Mouse (Mus musculus) midbrain, embryonic 10.5 days (tissue): Measurements from ENCODE around the gene Mus81. TPM values are rescaled to one million over a fixed set of nuclear protein-coding genes. Genes with fewer than 3 reads are reported as not detected.
"Not testable (repeated sequence)": the region's sequence is repeated elsewhere in the genome, so short reads cannot be mapped to it uniquely, and the experiment has no call there.

ENCODE experiments used
- DNase-seq: peaks from one replicate; pipeline ENCODE4 v3.0.0-alpha.2; 2017; ENCODE audit warnings: low spot score
- H3K27ac ChIP-seq: fragments of 300-500 bp; sonication (generic); replicated peaks from 2 replicates; pipeline ENCODE4 v1.5.1; 2016; ENCODE audit warnings: mild to moderate bottlenecking
- H3K27me3 ChIP-seq: fragments of 300-500 bp; sonication (generic); 2 replicates; pipeline ENCODE4 v1.6.1; 2016; ENCODE audit warnings: low read depth, mild to moderate bottlenecking; ENCODE audit not compliant: poor library complexity, severe bottlenecking
- H3K36me3 ChIP-seq: fragments of 300-500 bp; sonication (generic); 2 replicates; pipeline ENCODE4 v1.6.1; 2016; ENCODE audit warnings: mild to moderate bottlenecking, moderate library complexity
- H3K4me1 ChIP-seq: fragments of 300-500 bp; sonication (generic); 2 replicates; pipeline ENCODE4 v1.6.1; 2016
- H3K4me3 ChIP-seq: fragments of 300-500 bp; sonication (generic); 2 replicates; pipeline ENCODE4 v1.5.1; 2016; ENCODE audit warnings: mild to moderate bottlenecking, moderate library complexity
- H3K9me3 ChIP-seq: fragments of 300-500 bp; sonication (generic); replicated peaks from 2 replicates; pipeline ENCODE4 v1.6.1; 2016; ENCODE audit warnings: mild to moderate bottlenecking
- WGBS: fragments of 180-500 bp; shearing (Covaris S2); methylation state at CpG from one replicate; pipeline ENCODE4 v1.1.7; 2016; 5-methylcytosine and 5-hydroxymethylcytosine counted together
- polyA plus RNA-seq: library from polyadenylated mRNA; unstranded; fragments of >200 nt; fragmentation: Nextera tagmentation; extraction: Ambion mirVana; gene quantifications from 2 replicates; pipeline ENCODE4 v1.2.1, GENCODE M21; 2016

Gene Mus81
- polyA plus RNA-seq, 1 experiment from 2014 or later = 41.3 TPM

DNA sequence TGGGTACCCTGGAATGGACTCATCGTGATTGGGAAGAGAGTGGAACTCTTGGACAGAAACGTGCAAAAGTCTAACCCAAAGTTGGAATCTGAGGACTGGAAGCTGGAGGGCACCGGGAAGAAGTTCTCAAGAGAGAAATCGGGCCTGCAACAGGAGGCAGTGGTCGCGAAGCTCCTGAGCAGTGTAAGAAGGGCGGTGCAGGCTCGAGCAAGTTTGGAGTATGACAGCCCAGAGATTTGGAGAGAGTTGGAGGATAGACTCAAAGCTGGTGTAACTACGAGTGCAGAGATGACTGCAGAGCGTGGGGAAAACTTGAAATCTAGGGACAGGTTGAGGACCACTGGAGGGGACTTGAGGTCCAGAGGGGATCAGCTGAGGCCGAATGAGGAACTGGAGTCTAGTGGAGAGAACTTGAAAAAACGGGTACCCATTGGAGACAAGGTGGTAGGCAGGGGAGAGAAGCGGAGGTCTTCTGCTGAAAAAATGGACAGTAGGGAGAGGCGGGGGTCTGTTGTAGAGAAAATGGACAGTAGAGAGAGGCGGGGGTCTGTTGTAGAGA, 23.0 kb upstream of the Mus81 start:
- Histone ChIP-seq H3K9me3 (peaks cover 11% of the 10 kb centered on the region; the same call in 1 of the 2 replicates), H3K36me3 (no peaks in the 10 kb centered on the region), H3K27ac (peak overlapping the region; percentile 87), H3K4me3 (peak overlapping the region; percentile 60), H3K27me3 (peaks cover 7% of the 10 kb centered on the region; the same call in 1 of the 2 replicates), H3K4me1 (peaks cover 26% of the 10 kb centered on the region)
- DNase-seq = no peak
- 46% methylated on average over 15 of the region's 15 CpGs for WGBS

GRCm38 (mm10) chr19:5510031-5511026, 22.1 kb upstream of the Mus81 start, which contains the start of gene Snx32:
Gene Snx32 (minus strand): TSS chr19:5510538.
- Histone ChIP-seq H3K27ac (peak within 1 kb of the TSS; percentile 87), H3K27me3 (peaks cover 7% of the 10 kb centered on the region; the same call in 1 of the 2 replicates), H3K4me1 (peaks cover 22% of the 10 kb centered on the region), H3K9me3 (peaks cover 11% of the 10 kb centered on the region; the same call in 1 of the 2 replicates), H3K36me3 (no peaks in the 10 kb centered on the region), H3K4me3 (peak within 1 kb of the TSS; percentile 60)
- peak; percentile 94 for DNase-seq
- 3% methylated on average over 47 of the region's 47 CpGs for WGBS

GRCm38 (mm10) chr19:5503687-5504086, 15.5 kb upstream of the Mus81 start, which contains the start of gene 1700020D05Rik:
Gene 1700020D05Rik (minus strand): TSS chr19:5503787.
- Histone ChIP-seq H3K4me1 (0 out of 2 replicates have a peak, but pooled peaks cover 2% of the 10 kb centered on the region), H3K27ac (no peak within 1 kb of the TSS), H3K27me3 (no peaks in the 10 kb centered on the region), H3K36me3 (0 out of 2 replicates have a peak, but pooled peaks cover 6% of the 10 kb centered on the region), H3K4me3 (no peak within 1 kb of the TSS), H3K9me3 (peaks cover 7% of the 10 kb centered on the region; the same call in 1 of the 2 replicates)
- DNase-seq = no peak
- WGBS = 48% methylated on average over 17 of the region's 17 CpGs

DNA sequence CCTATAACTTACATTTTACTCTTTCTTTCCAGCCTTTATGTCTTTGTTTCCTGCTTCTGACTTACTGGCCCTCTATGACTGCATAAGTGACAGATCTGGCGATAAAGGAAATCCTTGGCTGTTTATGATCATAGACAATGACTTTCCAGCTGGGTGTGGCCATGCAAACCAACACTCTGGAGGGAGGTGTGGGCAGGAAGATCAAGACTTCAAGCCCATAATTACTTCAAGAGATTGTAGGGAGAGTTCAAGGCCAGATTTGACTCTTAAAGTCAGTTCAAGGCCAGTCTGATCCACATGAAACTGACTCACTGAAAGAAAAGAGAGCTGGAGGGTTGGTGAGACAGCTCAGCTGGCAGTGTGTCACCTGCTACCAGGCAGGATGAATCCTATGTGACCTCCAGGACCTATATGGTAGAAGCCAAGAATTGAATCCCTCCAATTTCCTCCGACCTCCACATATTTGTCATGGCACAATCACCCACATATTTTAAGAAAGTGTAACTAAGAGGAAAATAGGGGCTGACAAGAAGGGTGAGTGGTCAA, 12.2 kb upstream of the Mus81 start:
- no peak for DNase-seq
- H3K27ac ChIP-seq = no peak overlapping the region
- no peak overlapping the region for H3K4me3 ChIP-seq
- H3K36me3 ChIP-seq = peaks cover 33% of the 10 kb centered on the region
- 0 out of 2 replicates have a peak, but pooled peaks cover 2% of the 10 kb centered on the region for H3K4me1 ChIP-seq
- H3K27me3 ChIP-seq = no peaks in the 10 kb centered on the region
- 94% methylated on average over 2 of the region's 2 CpGs for WGBS
- no peaks in the 10 kb centered on the region for H3K9me3 ChIP-seq

DNA sequence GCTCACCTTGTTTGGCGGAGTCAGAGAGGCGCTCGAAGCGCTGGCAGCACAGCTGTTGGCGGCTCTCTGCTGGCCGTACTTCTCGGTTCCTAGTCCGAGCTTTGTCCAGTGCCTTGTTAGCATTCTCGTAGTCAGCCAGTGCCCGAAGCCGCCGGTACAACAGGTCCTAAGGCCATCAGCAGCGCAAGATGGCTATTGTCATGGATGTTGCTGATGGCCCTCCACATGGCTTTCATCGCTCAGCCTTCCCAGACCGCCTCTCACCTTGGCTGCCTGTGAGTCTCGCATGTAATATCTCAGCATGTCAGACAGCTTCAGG, 7.8 kb upstream of the Mus81 start:
- peaks cover 61% of the 10 kb centered on the region for H3K36me3 ChIP-seq

GRCm38 (mm10) chr19:5495353-5496051, 7.3 kb upstream of the Mus81 start:
- Histone ChIP-seq H3K27me3 (no peaks in the 10 kb centered on the region), H3K27ac (no peak overlapping the region), H3K9me3 (no peaks in the 10 kb centered on the region), H3K4me3 (no peak overlapping the region), H3K4me1 (peaks cover 14% of the 10 kb centered on the region), H3K36me3 (peaks cover 61% of the 10 kb centered on the region)
- WGBS = 88% methylated on average over 12 of the region's 12 CpGs
- DNase-seq = no peak

More for the DNA sequence above, 7.8 kb upstream of the Mus81 start:
- H3K27ac ChIP-seq = no peak overlapping the region
- no peak for DNase-seq
- WGBS = 90% methylated on average over 16 of the region's 16 CpGs
- peaks cover 14% of the 10 kb centered on the region for H3K4me1 ChIP-seq
- H3K9me3 ChIP-seq = no peaks in the 10 kb centered on the region
- H3K4me3 ChIP-seq = no peak overlapping the region
- no peaks in the 10 kb centered on the region for H3K27me3 ChIP-seq

DNA sequence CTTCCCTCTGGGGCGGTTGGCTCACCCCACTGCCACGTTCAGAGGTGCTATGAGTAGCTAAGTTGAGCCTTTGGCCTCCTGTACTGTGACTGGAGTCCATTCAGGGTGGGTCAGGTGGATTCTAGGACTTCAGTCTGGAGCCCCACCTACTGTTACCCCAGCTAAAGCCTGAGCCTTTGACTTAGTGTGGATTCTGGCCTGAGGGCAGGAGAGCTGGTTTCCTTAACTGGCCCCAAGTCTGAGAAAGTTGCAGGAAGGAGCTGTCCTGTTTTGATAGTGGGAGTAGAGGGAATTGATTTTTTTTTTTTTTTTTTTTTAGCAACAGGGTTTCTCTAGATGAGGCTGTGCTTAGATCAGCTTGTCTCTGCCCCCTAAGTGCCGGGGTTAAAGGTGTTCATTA, 6.1 kb upstream of the Mus81 start:
- DNase-seq = no peak
- Histone ChIP-seq H3K27me3 (no peaks in the 10 kb centered on the region), H3K27ac (no peak overlapping the region), H3K4me3 (no peak overlapping the region), H3K36me3 (peaks cover 61% of the 10 kb centered on the region), H3K9me3 (no peaks in the 10 kb centered on the region), H3K4me1 (peaks cover 23% of the 10 kb centered on the region)
- WGBS = 95% methylated on average over 3 of the region's 3 CpGs

GRCm38 (mm10) chr19:5493301-5493721, 5.1 kb upstream of the Mus81 start:
- H3K27ac ChIP-seq, DNase-seq, H3K27me3 ChIP-seq, H3K9me3 ChIP-seq: not testable (repeated sequence)
- Histone ChIP-seq H3K4me1 (peaks cover 31% of the 10 kb centered on the region), H3K36me3 (peaks cover 61% of the 10 kb centered on the region), H3K4me3 (peak overlapping the region; percentile 86; the same call in 1 of the 2 replicates)
- 77% methylated on average over 9 of the region's 9 CpGs for WGBS

- peak overlapping the region; percentile 86 for H3K4me3 ChIP-seq
- peaks cover 56% of the 10 kb centered on the region for H3K36me3 ChIP-seq
- peaks cover 35% of the 10 kb centered on the region for H3K4me1 ChIP-seq
- no peaks in the 10 kb centered on the region for H3K27me3 ChIP-seq
- DNase-seq = no peak
- no peaks in the 10 kb centered on the region for H3K9me3 ChIP-seq
- 89% methylated on average over 4 of the region's 4 CpGs for whole genome bisulfite sequencing
- no peak overlapping the region for H3K27ac ChIP-seq
Observed at GRCm38 (mm10) chr19:5492641-5493040, 4.4 kb upstream of the Mus81 start.

DNA sequence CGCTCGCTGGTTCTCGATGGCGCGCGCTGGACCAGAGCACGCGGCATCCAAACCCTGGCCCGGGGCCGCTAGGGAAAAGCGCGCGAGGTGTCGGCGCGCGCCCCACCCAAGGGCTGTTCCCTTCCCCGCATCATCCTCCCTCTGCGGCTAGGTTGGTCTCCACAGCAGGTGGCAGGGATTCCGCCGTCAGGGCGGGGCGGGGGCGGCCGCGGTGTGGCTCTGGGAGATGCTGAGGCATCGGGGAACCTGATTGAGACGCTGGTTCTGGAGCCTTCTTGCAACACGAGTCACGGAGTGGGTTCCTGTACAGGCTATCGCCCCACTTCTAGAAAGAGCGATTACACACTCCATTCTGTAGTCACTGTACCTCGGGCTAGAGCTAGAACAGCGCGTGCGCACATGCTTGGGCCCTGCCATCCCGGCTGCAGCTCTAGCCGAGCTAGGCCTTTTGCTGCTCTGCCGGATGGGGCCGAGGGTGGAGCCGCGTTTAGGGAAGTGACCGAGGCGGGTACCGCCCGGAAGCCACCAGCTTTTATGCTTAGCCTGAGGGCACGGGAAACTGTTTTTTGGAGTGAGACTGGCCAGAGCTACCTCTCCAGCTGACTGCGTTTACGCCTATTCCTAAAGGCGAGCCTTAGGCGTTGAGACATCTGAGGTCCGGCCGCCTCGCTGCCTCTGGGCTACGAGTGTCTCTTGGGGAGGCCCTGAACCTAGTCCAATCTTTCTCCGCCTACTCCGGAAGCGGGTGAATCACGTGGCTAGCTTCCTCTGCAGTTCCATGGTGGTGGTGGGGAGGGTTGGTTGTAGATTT, 2.9 kb upstream of the Mus81 start:
- peaks cover 46% of the 10 kb centered on the region for H3K36me3 ChIP-seq
- peak overlapping the region; percentile 99 for H3K27ac ChIP-seq
- under 1% methylated on average over 59 of the region's 59 CpGs for WGBS
- DNase-seq = peak; percentile 77
- no peaks in the 10 kb centered on the region for H3K27me3 ChIP-seq
- peaks cover 47% of the 10 kb centered on the region for H3K4me1 ChIP-seq
- peak overlapping the region; percentile 86 for H3K4me3 ChIP-seq
- no peaks in the 10 kb centered on the region for H3K9me3 ChIP-seq

GRCm38 (mm10) chr19:5490313-5490897, 2.2 kb upstream of the Mus81 start, which contains the start of gene Cfl1:
Gene Cfl1 (plus strand): TSS chr19:5490455.
- H3K9me3 ChIP-seq = no peaks in the 10 kb centered on the region
- peak within 1 kb of the TSS; percentile 99 for H3K27ac ChIP-seq
- H3K36me3 ChIP-seq = peaks cover 46% of the 10 kb centered on the region
- WGBS = under 1% methylated on average over 62 of the region's 62 CpGs
- no peaks in the 10 kb centered on the region for H3K27me3 ChIP-seq
- peaks cover 47% of the 10 kb centered on the region for H3K4me1 ChIP-seq
- DNase-seq = peak; percentile 95
- peak within 1 kb of the TSS; percentile 86 for H3K4me3 ChIP-seq
